Mouse (Mus musculus) gastrocnemius, adult 8-10 months (tissue): Measurements from ENCODE around the gene Spop. TPM values are rescaled to one million over a fixed set of nuclear protein-coding genes. Genes with fewer than 3 reads are reported as not detected.

ENCODE experiments used
- DNase-seq, 2 experiments: peaks; one replicate each; pipeline ENCODE4 v3.0.0; 2022; ENCODE audit warnings: low spot score in 2 of 2
- total RNA-seq, 4 experiments: library from RNA; stranded (reverse); gene quantifications; 2 replicates each; pipeline ENCODE4 v1.2.4; 2022

Spop gene
- total RNA-seq, result 100 to 1,000 TPM; 183 to 223 (median 204) TPM

GRCm38 (mm10) chr11:95413641-95414535, at the start of gene Spop:
TSS of gene Spop (plus strand) at chr11:95414080.
- DNase-seq, result peak; percentile 86 to 88

GRCm38 (mm10) chr11:95364388-95364787, 49.5 kb upstream of the Spop start:
- no peak for DNase-seq

DNA sequence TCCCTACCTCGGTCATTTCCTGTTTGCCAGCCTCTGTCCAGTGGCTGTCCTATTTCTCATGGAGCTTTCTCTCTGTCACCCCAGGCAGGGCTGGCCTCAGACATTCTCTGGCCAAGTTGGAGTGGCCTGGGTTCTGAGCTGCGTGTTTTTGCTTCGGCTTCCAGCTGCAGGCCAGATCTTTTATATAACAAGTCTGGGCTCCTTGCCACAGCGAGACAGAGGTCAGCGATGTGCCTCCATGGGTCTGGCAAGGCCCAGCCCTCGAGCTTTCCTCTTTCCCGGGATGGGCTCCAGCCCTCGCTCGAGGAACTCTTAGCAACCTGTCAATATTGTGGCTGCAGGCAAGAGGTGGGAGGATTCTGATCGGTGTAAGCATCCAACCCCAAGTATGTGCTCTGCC, 48.3 kb upstream of the Spop start:
- DNase-seq, result peak; percentile 87 to 94

GRCm38 (mm10) chr11:95366280-95366897, 47.5 kb upstream of the Spop start:
- DNase-seq, result peak; percentile 21 to 37

DNA sequence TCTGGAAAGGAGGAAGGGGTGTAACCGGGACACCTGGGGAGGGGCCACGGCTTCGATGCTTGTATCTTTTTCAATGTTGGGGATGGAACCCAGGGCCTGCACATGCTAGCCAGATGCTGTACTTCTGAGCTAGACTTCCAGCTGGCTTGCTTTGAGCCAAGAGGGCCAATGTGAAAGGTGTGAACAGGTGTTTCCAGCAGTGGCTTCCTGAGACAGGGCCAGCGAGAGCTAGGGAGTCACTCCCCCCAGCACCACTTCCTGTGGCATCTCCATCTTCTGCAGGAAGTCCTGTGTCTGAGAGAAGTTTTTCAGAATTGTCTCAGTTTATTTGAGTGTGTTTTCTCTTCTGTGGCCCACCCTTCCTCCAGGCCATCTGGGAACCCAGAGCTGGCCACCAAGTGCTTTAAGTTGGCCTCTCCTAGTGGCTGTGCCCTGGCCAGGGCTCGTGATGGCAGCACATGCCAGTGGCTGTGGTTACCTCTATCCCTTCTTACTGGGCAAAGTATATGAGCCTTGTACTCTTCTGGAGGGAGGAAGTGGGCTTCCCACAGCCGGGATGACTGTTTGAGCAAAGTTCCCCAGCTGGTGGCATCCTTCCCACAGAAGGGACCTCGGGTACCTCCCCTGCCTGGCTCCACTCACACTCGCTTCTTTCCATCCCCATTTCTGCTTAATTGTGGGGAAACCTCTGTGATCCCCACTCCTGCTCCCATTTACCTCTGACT, 46.7 kb upstream of the Spop start:
- DNase-seq, result no peak

DNA sequence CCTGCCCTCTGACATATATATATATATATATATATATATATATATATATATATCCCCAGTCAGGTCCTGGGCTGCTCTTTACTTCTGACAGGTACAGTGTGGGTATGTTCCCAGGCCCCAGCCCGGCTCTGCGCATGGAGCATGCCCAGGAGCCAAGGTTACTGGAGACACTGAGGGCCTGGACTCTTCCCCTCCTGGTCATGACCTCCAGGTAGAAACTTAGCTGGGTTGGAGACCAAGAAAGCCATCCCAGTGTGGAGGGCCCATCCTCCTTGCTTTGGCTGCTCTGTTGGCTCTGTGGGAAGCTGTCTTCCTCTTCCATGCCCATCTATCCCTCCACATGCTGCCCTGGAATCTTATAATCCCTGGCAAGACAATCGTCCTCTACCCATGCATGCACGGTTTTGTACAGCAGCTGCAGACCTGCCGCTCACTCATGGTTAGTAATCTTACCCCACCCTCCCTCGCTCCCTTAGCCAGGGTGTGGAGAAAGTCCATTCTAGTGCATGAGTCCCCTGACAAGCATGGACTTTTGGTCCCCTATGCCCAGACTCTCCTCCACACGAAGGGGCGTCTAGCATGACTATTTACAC, 45.6 kb upstream of the Spop start:
- no peak for DNase-seq

DNA sequence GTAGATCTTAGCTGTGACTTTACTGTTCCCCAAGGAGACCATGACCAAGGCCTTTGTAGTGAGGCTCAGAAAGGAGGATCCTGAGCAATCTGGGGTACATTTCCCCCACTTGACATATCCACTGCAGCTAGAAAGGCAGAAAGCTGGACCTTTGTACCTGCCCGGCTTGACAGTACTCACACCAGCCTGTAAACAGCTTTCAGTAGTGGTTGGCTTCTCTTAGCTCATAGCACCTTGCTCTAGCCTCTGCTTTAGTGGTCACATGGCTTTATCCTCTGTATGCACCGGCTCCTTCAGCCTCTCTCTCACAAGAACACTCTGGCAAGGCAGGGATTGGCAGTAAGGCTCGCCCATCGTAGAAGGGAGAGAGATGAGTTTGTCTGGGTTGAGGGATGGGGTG, 45.0 kb upstream of the Spop start:
- DNase-seq, result no peak

- DNase-seq, result peak; percentile 66 to 77
These were observed 43.7 kb upstream of the Spop start for GRCm38 (mm10) chr11:95369964-95370890.

- DNase-seq, result no peak
These were observed 42.7 kb upstream of the Spop start for GRCm38 (mm10) chr11:95371182-95371581.

DNA sequence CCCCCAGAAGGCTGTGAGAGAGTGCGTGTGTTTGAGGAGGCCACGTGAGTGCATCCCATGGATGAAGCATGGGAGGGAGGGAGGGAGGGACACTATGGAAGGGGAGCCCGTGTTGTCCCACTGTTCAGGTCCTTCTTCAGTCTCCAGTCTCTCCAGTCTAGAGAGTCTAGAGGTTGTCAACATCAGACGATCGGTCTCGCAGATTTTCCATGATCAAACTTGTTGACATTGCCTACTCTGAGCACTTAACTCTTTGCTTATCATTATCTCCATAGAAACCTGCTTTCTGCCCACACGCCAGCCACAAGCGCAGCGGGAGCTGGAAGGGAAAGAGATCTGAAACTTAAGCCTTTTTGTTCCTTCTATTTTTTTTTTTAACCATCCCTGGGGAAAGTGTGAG, 35.0 kb upstream of the Spop start:
- no peak for DNase-seq

GRCm38 (mm10) chr11:95379552-95379951, 34.3 kb upstream of the Spop start:
- no peak for DNase-seq

- DNase-seq, result no peak
These were observed 33.2 kb upstream of the Spop start for GRCm38 (mm10) chr11:95380711-95381110.

DNA sequence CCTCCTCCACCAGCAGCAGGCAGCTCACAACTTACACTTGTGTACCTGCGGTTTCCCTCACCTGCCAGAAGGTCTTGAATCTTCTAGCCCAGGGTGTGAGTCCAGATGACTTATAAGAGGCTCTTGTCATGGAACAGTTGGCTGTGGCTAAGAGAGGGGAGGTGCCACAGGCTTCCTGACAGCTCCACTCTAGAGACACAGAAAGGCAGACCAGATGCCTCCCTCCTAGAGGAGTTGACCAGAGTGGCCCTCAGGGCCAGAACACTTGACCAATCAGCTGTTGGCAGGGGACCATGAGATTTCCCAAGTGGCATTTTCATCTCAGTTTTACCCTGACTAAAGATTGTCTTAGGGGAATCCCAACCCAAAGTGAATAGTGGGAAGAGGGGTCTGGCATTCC, 32.7 kb upstream of the Spop start:
- DNase-seq, result no peak

- DNase-seq, result peak; percentile 54 to 62
These were observed 30.4 kb upstream of the Spop start for GRCm38 (mm10) chr11:95383331-95383986.

GRCm38 (mm10) chr11:95384004-95384318, 29.9 kb upstream of the Spop start:
- no peak for DNase-seq

DNA sequence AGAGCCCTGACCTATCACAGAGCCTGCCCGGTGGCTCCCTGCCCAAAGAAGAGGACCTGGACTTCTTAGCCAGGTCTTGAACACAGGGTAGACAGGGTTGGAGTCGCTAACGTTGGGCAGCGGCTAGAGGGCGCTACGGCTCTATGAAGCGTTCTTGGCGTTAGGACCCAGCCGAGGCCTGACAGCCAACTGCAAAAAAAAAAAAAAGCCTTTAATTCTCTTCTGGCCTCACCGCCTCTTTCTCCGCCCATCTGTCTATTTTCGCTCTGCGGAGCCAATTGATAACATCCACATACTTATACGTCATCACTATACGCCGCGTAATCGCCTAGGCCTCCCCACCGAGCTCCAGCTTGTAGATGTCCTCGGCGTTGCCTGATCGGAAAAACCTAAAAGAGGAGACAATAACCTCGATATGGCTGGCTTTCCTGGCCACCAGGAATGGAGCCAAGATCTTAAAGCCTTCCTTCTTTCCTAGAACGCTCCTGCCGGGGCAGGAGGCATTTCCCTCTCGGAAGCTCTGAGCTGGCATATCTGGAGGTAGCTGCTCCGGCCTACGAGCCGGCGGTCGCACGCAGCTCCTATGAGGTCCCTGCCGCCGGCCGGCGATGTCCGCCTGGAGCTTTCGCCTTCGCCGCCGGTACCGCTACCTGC, 29.4 kb upstream of the Spop start, which contains the start of gene Slc35b1:
Gene Slc35b1, plus strand, starts transcription at position 374 of the 654 bp plus-strand sequence.
- peak; percentile 93 to 95 for DNase-seq

DNA sequence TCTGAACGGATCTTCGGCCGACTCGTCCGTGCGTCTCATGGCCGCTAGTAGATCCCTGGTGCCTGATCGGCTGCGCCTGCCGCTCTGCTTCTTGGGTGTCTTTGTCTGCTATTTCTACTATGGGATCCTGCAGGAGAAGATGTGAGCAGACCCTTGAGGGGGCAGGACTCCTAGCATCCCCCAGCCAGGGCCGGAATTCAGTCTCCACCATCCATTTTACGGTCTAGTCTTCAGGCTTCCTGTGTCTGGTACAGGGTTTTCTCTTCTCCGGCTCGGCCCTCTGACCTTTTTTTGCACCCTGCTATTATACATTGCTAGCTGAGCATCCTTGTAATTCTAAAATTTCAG, 28.9 kb upstream of the Spop start:
- DNase-seq, result no peak

DNA sequence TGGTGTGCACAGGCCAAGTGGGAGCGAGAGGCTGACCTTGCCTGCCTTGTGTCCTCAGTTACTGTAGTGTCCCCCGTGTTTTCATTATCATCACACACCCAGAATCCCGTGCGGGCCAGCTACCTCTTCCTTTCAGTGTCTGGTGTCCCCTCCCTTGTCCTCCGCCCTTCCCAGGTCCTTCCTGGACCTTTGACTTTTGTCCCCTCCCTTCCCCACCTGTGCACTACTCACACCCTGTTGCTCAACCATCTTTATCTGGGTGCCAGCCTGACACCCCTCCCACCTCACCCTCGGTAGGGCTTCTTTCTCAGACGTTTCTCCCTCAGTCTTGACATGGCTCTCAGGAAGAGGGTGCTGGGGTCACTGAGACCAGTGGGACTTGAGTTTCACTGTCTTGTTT, 26.5 kb upstream of the Spop start:
- DNase-seq, result no peak

DNA sequence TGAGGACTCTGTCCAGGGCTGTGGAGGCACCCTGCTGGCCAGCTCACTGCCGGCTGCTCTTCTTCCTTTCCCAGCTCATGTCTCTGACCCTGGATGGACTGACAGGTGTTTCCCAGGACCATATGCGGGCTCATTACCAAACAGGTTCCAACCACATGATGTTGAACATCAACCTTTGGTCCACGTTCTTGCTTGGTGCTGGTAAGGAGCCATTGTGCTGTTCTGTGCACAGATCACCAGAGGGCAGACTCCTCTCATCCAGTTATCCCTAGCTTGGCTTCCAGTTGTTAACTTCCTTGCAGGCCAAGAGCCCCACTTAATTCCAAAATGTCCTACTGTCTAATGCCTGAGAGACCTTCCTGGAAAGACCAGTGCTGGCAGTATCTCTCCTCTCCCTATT, 24.9 kb upstream of the Spop start:
- no peak for DNase-seq

- DNase-seq, result no peak
These were observed 23.5 kb upstream of the Spop start for GRCm38 (mm10) chr11:95390420-95390819.
